Mouse (Mus musculus) myocyte (in vitro differentiated cells): Measurements from ENCODE around the gene Kif26b.

Source experiments
- E2F4 ChIP-seq: IDR thresholded peaks from one replicate; pipeline ENCODE4 v1.6.1; 2011; ENCODE audit warnings: mild to moderate bottlenecking, control low read depth, moderate library complexity; ENCODE audit not compliant: insufficient read depth
- MYOD1 ChIP-seq, 3 experiments: IDR thresholded peaks; one replicate each; pipeline ENCODE4 v1.6.1; 2011; ENCODE audit warnings: control low read depth in 2 of 3, low read depth in 2 of 3, mild to moderate bottlenecking in 2 of 3, moderate library complexity in 1 of 3; ENCODE audit not compliant: insufficient read length in 2 of 3, control insufficient read depth in 1 of 3
- MYOG ChIP-seq, 3 experiments: IDR thresholded peaks; one replicate each; pipeline ENCODE4 v1.6.1; 2011; ENCODE audit warnings: control low read depth in 2 of 3, low read depth in 2 of 3, mild to moderate bottlenecking in 2 of 3; ENCODE audit not compliant: insufficient read length in 2 of 3, control insufficient read depth in 1 of 3, insufficient read depth in 1 of 3
- POLR2A ChIP-seq: IDR thresholded peaks from one replicate; pipeline ENCODE4 v1.6.1; 2011; ENCODE audit warnings: low read depth, mild to moderate bottlenecking, control low read depth, moderate library complexity; ENCODE audit not compliant: insufficient read length
- POLR2AphosphoS2 ChIP-seq: IDR thresholded peaks from one replicate; pipeline ENCODE4 v1.6.1; 2011; ENCODE audit warnings: low read depth, control low read depth; ENCODE audit not compliant: insufficient read length
- TCF12 ChIP-seq: IDR thresholded peaks from one replicate; pipeline ENCODE4 v1.6.1; 2011; ENCODE audit warnings: mild to moderate bottlenecking, control low read depth; ENCODE audit not compliant: poor library complexity, insufficient read depth, severe bottlenecking
- USF1 ChIP-seq: IDR thresholded peaks from one replicate; pipeline ENCODE4 v1.6.1; 2011; ENCODE audit warnings: low read depth, mild to moderate bottlenecking, control low read depth, moderate library complexity

GRCm38 (mm10) chr1:178855974-178856373 lies 327.0 kb downstream of the Kif26b start:
- TF ChIP-seq POLR2A (no peak), E2F4 (no peak), POLR2AphosphoS2 (no peak), MYOG (IDR thresholded peaks at IDR 0.05; ENCODE audit: control insufficient read depth in 1 of 3, insufficient read depth in 1 of 3, insufficient read length in 2 of 3, low read depth in 2 of 3) (no peak), TCF12 (no peak), MYOD1 (IDR thresholded peaks at IDR 0.05; ENCODE audit: control insufficient read depth in 1 of 3, insufficient read length in 2 of 3, low read depth in 2 of 3) (no peak), USF1 (no peak)
